In genomic region chr5:117037261-117037660, GRCm38 (mm10) we compare ENCODE assay signal across 10 mouse cellular contexts.
A peak's percentile ranks its signal among the peaks of the same experiment; 100 is the strongest.
DNase-seq lines count a peak whose midpoint lies in the region; ATAC-seq and TF ChIP-seq lines count a peak whose summit lies in the region.
"Had no signal": no experiment of that assay in that cellular context is flagged by ENCODE, and none has a peak within 500 bp of the region (broad histone marks: within the 10 kb centered on the region; RNA-seq: fewer than 3 reads in every experiment).

No protein-coding gene starts in this region.

- no peak overlapping the region for H3K4me2 ChIP-seq in kidney, postnatal 0 days (ENCODE audit: low read length)
- no peak overlapping the region for H3K4me2 ChIP-seq in kidney, embryonic 14.5 days (replicated peaks; ENCODE audit: low read depth, low read length)
- H3K4me2 ChIP-seq: embryonic facial prominence, embryonic 15.5 days; neural tube, embryonic 13.5 days had no signal

- H3K9ac ChIP-seq in kidney, postnatal 0 days (ENCODE audit: low read depth, low read length) = no peak overlapping the region
- no peak overlapping the region for H3K9ac ChIP-seq in kidney, embryonic 14.5 days (ENCODE audit: low read depth, low read length)
- H3K9ac ChIP-seq: embryonic facial prominence, embryonic 15.5 days; neural tube, embryonic 13.5 days had no signal

- peak; percentile 43 for DNase-seq in adrenal gland, postnatal 14 days
- no peak for DNase-seq in adrenal gland, postnatal 4 days (ENCODE audit: low spot score in 2 of 2)
- peak; percentile 59 for DNase-seq in kidney, postnatal 0 days (ENCODE audit: low spot score)
- peak; percentile 45 for DNase-seq in adipocyte (ENCODE audit: low spot score)
- DNase-seq in heart, postnatal 14 days = peak; percentile 3 to 47
- DNase-seq in lung, postnatal 36 days = peak; percentile 21
- no peak for DNase-seq in spleen, adult 12 weeks (ENCODE audit: low spot score)

- no peaks in the 10 kb centered on the region for H3K9me3 ChIP-seq in kidney, postnatal 0 days (replicated peaks; ENCODE audit: low read length)
- no peaks in the 10 kb centered on the region; the same call in 1 of the 2 replicates for H3K9me3 ChIP-seq in kidney, embryonic 14.5 days (ENCODE audit: control insufficient read depth, low read length)
- H3K9me3 ChIP-seq: neural tube, embryonic 13.5 days had no signal

- no peaks in the 10 kb centered on the region for H3K4me1 ChIP-seq in kidney, postnatal 0 days (replicated peaks; ENCODE audit: insufficient read depth, low read length)
- H3K4me1 ChIP-seq in kidney, embryonic 14.5 days (ENCODE audit: control insufficient read depth, insufficient read depth, low read length) = no peaks in the 10 kb centered on the region
- H3K4me1 ChIP-seq: embryonic facial prominence, embryonic 15.5 days; neural tube, embryonic 13.5 days had no signal

- H3K36me3 ChIP-seq in kidney, postnatal 0 days (ENCODE audit: insufficient read depth, low read length) = no peaks in the 10 kb centered on the region
- H3K36me3 ChIP-seq in kidney, embryonic 14.5 days (ENCODE audit: control insufficient read depth, insufficient read depth, low read length) = no peaks in the 10 kb centered on the region
- H3K36me3 ChIP-seq: embryonic facial prominence, embryonic 15.5 days; neural tube, embryonic 13.5 days had no signal

- intact Hi-C loops in heart, postnatal 14 days (cut with DNase I) = loop anchor here (2.0 to 10.0 kb wide), 2 partner anchors 142 to 292 kb away; no protein-coding TSS in a partner anchor

- peak; percentile 80 for TF ChIP-seq CTCF in kidney, postnatal 0 days (IDR thresholded peaks at IDR 0.05; ENCODE audit: low read depth)

- no peak overlapping the region for H3K4me3 ChIP-seq in kidney, postnatal 0 days (replicated peaks; ENCODE audit: low read depth, low read length)
- H3K4me3 ChIP-seq in kidney, embryonic 14.5 days (ENCODE audit: low read length) = no peak overlapping the region
- H3K4me3 ChIP-seq: embryonic facial prominence, embryonic 15.5 days; neural tube, embryonic 13.5 days had no signal

- H3K27ac ChIP-seq in kidney, postnatal 0 days = no peak overlapping the region
- H3K27ac ChIP-seq in kidney, embryonic 14.5 days (ENCODE audit: low read depth, low read length) = no peak overlapping the region
- H3K27ac ChIP-seq: embryonic facial prominence, embryonic 15.5 days; neural tube, embryonic 13.5 days had no signal

- no peaks in the 10 kb centered on the region for H3K27me3 ChIP-seq in kidney, postnatal 0 days (ENCODE audit: insufficient read depth, low read length)
- no peaks in the 10 kb centered on the region for H3K27me3 ChIP-seq in kidney, embryonic 14.5 days (ENCODE audit: control insufficient read depth, insufficient read depth, low read length)
- H3K27me3 ChIP-seq: embryonic facial prominence, embryonic 15.5 days; neural tube, embryonic 13.5 days had no signal

- ATAC-seq in kidney, postnatal 0 days (replicated peaks; ENCODE audit: low FRiP score, low read depth) = no peak
- ATAC-seq in kidney, embryonic 14.5 days (ENCODE audit: low FRiP score, low TSS enrichment) = no peak

- WGBS in kidney, postnatal 0 days = 26% methylated on average over 3 of the region's 3 CpGs
- WGBS in kidney, embryonic 14.5 days = 30% methylated on average over 3 of the region's 3 CpGs

Comparison
In these comparisons a context has a peak if more than half of its experiments do, and no peak if none do; other contexts are left out.
1. DNase-seq: peak in adrenal gland, postnatal 14 days (single experiment), kidney, postnatal 0 days (single experiment), adipocyte (single experiment), heart, postnatal 14 days (2 of 2) and lung, postnatal 36 days (single experiment); none in adrenal gland, postnatal 4 days (0 of 2) and spleen, adult 12 weeks (single experiment).